Mouse (Mus musculus) retina, embryonic 14.5 days (tissue): ENCODE measurements around the gene Tln2.

Experiments used
- DNase-seq: peaks from one replicate; pipeline ENCODE4 v3.0.0-alpha.2; 2015; ENCODE audit warnings: low spot score

Tln2 gene

DNA sequence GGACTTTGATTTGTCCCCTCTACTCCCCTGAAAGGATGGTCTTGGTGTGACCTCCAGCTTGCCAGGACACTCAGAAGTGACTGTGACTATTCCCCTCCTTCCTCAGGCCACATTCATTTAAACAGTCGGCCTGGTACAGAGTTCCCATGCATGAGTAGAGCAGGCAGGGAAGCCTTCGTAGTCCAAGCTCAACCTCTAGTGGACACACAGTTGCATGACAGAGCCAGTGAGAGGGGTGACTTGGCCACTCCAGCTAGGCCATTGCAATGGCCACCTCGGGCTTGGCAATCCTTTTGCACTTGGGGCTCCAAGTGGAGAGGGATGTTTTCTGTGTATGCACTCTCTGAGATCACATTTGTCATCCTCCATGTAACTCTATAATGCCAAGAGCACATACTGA is 285.2 kb downstream of the Tln2 start:
- DNase-seq = peak; percentile 61

DNA sequence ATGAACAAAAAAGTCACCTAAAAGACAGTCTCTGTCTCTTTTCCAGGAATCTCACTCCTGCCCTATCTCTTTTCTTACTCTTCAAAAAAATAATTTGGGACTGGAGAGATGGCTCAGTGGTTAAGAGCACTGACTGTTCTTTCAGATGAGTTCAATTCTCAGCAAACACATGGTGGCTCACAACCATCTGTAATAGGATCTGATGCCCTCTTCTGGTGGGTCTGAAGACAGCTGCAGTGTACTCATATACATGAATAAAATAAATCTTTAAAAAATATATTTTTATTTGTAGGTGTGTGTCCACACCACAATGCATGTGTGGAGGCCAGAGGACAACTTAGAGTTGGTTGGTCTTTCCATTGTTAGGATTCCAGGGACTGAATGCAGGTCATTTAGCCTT is 286.1 kb downstream of the Tln2 start:
- no peak for DNase-seq

DNA sequence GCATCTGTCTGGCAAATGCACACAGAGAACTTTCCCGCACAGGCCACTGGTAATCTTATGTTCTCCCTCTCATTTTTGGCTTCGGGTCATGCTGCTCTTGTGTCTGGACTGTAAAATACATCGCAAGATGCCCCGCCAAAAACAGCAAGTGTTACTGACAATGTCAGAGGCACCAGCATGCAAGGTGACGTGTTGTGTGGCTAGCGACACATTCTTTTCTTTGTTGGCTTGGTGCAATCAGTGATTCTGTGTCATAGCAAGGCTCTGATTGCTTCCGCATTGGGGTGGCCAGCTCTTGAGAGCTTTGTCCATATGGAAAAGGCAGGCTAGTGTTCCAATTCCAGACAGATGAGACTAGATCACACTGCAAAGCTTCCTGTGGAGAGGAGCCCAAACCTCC is 288.8 kb downstream of the Tln2 start:
- no peak for DNase-seq

DNA sequence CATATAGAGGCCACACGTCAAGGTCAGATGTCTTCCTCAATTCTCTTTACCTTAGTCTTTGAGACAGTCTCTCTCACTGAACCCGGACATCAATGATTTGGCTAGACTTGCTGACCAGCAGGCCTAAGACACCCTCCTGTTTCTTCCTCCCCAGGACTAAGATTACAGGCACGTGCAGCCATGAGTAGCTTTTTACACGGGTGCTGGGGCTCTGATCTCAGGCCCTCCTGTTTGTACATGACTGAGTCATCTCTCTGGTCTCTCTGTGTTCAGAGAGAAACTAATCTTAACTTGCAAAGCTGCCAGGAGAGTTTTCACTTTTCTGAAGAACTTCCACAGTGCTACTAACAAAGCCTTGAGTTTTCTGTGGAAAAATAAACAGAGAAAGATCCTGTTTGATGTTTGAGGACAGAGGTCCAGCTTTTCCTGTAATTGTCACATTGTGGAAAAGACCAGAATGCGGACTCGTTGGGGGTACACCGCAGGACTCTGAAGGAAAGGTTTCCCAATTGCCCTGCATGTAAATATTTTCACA is 289.4 kb downstream of the Tln2 start:
- no peak for DNase-seq

DNA sequence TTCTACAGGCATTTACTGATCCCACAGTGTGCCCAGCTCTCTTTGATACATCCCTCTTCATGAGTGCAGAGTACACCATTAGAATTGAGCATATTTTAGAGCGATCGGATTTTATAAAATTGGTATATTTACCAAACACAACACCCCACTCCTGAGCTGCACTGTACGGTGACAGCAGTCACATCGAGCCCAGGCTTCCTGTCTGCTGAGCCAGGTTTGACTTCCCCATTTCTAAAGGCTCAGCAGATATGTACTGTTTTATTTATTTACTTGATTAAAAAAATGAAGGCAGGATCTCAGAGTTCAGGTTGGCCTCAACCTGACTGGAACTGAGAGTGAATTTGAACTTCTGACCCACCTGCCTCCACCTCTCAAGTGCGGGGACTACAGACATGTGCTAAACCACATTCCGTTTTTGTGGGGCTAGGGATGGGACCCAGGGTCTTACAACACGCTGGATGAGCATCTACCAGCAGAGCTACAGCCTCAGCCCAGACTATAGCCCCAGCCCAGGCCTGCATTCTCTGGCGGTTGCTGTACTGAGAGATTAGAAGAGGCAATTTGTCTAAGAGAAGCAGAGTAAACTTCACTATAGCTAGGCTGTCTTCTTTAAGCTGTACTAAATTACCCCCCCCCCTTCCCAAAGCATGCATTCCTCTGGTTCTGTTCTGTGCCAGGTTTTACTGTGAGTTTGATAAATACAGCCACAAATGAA is 292.1 kb downstream of the Tln2 start:
- DNase-seq = no peak

DNA sequence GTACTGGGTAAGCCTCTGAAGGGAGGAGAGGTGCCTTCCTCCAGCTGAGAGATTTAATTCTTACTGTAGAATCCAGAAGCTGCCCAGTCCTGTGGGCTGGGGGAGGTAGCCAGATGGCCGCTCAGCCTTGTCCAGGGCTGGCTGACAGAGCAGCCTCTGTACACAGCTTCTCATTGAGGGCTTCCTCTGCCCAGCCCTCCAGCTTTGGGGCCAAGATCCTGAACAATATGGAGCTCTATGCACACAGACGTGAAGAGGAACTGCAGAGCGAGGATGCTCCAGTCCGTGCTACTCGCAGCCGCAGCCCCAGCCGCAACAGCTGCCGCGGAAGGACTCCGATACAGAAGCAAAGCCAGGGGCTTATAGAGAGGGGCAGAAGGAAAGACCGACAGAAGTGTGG is 294.0 kb downstream of the Tln2 start:
- DNase-seq = no peak

DNA sequence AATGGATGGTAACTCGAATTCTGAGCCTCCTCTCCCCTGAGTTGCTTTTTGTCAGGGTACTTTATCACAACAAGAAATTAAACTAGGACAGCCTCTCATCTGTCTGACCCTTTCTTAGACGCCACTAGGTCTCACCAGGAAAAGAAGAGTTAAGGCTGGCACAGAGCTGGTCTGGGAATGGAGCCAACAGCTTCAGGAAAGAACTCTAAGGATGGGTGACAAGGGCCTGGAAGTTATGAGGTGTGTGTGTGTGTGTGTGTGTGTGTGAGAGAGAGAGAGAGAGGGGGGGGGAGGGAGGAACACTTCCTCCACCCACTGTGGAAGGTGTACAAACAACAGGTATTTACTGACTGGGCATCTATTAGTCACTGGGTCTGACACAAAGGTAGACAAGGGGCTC is 294.6 kb downstream of the Tln2 start:
- no peak for DNase-seq

DNA sequence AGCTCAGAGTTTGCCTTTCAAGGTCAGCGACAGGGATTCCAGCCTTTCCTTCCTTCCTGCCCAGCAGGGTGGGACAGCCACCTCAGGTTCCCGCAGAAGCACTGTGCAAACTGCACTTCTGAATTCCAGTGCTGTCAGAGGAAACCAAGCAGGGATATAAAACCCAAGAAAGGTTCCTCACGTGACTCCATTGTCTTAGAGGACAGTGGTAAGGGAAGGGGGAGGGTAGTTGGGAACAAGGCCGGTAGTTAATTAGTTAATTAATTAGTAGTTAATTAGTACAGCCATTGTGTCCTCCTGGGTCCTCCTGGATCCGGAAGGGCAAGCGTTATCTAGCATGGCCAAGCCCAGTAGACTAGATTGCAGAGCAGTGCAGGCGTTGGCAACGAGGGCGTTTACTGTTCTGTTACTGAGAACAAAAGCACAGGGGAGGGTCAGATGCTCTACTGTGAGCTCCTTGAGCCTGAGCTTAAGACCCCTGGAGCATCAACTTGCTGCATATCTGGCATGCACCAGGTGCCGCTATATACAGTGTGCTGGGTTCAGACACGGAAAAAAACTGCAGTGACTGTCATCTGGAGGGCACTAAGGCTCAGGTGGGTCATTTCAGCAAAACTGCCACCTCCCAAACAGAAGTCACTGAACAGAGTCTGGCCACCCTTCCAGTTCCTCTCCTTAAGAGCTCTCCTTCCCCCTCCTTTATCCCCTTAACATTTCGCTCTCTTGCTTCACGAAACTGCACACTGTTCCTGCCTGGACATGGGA is 298.5 kb downstream of the Tln2 start:
- peak; percentile 63 for DNase-seq

DNA sequence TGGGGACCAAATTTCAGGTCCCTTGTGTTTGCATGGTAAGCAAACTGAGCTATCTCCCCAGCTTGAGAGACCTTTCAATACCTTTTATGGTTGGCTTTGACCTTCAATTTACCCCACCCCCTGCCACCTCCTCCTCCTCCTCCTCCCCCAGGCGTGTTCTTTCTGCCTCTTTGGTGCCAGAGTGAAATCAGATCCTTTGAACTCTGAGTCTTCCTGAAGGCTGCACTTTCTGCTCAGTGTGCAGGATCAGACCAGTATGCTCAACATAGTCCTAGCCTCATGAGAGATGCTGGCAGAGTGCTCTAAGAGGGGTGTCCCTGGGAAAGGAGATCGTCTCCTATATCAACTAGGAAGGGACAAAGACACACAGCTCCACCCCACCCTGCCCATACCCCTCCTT is 309.4 kb downstream of the Tln2 start:
- no peak for DNase-seq

DNA sequence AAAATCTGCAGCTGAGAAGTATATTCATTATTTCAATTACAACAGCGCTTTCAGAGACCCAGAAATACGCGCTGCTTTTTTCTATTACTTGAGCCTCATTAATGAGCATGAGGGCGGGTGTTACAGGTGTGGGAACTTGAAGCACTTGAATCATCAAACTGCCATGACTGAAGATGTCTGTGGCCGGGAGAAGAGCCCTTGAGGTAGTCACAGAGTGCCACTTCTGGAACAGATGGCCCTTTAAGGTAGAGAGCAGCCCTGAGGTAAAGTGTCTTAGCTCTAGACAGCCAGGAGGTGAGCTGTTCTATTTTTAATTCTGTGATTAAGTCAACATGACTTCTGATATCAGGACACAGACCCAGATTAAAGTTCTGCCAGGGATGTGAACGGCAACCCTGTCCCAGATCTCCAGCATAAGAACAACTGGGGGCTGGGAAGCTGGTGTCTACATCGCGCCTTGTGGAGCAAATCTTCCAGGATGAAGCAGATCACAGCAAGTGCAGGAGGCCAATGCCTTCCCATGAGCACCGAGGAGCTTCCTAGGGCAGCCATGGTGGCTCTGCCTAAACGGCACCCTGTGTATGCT is 312.0 kb downstream of the Tln2 start:
- DNase-seq = no peak

DNA sequence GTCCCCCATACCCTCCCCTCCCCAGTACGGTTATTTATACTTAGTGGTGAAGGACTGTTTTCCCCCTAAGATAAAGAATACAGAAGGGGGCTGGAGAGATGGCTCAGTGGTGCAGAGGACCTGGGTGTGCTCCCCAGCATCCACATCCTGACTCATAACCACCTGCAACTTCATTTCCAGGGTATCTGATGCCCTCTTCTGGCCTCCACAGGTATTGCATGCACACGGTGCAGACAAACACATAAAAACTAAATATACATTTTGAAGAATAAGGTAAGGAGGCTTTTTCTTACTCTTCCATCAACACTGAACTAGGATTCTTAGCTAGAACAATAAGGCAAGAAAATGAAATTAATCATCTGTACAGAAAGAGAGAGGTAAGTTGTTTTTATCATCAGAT is 314.2 kb downstream of the Tln2 start:
- DNase-seq = no peak

DNA sequence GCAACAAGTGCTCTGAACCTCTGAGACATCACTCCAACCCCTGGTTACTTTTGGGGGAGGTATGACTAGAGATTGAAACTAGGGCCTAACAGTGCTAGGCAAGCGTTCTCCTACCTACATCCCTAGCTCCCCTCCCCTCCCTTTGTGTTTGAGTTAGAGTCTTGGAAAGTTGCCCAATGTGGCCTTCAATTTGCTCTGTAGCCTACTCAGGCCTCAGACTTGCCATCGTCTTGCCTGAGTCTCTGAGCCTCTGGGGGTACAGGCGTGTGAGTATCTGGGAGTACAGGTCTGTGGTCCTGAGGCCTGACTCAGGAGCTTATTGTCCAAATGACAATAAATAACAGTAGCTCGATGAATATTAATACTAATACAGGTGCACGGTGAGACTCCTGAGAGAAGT is 317.8 kb downstream of the Tln2 start:
- DNase-seq = no peak

DNA sequence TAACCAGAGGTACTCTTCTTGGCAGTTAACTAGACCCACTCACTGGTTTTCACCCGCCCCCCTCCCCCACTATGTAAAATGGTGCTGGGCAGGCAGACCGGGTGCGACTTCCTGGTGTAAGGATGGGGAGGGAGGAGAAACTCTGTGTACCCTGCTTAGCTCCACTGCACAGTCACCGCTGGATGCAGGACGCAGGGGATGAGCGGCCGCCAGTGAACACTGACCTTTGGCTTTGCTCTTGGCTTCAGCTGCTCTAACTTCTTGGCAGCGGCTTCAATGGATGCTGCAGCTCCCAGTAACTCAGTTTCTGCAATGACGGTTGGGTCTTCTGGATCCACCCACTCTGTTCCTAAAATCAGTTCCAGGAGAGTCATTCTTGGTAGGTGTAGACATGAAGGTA is 319.0 kb downstream of the Tln2 start:
- DNase-seq = no peak

DNA sequence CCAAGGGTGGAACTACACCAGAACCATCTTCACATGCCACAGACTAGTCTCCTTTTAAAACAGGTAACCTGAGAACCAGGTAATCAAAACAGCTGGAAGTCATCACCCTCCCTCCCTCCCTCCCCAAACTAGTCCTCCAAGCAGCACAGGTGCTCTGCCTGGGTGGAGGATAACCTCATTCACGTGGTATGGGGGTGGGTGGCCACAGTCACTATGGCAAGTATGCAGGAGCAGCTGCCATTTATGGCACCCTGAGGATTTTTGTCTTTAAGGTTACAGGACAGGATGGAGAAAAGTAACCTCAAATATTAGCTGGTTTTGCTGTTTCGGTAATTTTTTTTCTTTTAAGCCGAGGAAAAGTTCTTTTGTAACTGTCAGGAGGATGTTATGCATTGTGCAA is 322.5 kb downstream of the Tln2 start:
- DNase-seq = no peak

DNA sequence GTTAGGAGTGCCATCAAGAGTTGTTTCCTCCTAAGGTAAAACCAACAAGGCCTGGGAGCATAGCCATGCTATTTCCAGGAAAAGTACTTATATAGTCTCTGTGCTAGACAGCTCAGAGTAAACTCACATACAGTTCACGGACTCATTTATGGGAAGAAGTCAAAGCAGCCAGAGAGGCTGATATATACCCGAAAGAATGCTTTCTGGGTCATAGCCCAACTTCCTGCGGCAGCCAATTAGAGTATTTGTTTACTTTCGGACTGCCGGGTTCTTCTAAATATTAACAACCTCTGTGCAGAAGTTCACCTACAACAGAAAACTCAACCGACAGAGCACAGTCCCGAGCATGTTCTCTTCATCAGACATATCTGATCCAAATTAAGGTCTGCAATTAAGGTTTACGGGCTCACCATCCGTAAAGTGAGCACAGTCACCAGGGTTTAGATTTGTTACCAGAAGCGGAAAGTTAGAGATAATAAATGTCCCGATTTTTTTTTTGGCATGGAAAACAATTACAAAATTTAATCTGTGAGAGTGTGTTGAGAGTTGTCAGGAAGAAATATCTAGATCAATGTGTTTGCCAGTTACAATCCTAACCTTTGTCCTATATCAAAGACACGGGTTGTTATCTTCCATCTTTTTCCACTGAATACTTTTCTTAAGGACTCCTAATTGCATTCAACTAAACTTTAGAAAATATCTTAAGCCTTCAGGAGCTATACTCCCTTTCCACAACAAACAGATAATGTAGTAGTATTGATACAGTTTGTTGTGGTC is 323.9 kb downstream of the Tln2 start:
- DNase-seq = no peak

DNA sequence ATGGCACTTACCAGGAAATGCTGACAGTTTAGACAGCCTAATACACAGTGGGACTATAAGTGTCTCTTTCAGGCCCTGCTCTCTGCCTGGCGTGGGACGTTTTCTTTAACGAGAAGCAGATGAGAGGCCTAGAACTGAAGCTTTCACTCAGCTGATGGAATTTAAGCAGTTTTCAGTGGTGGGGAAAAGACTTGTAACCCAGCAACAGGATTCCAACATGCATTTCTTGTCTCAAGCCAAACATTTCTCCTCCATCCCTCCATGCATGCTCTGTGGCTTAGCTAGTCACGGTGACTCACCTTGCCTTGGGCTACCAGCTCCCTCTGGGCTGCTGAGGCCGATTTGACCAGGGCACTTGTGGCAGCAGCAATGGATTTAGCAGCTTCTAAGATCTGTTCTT is 330.5 kb downstream of the Tln2 start:
- no peak for DNase-seq

DNA sequence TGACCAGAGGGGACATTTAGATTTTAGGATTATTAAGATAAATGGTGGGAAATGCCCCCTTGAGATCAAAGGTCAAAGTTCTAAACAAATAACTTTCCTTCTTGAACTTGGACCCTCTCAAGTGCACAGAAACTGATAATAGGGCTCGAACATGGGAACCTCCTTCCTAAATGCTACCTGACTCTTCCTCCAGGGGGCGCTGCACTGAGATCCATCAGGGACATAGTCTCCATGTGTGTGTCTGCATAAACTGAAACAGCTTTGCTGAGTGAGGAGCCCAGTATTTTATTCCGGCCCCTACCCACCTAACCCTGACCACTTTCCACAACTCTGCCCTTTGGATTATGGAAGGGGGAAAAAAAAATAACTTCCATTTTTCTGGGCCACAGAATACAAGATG is 339.1 kb downstream of the Tln2 start:
- DNase-seq = peak; percentile 51

DNA sequence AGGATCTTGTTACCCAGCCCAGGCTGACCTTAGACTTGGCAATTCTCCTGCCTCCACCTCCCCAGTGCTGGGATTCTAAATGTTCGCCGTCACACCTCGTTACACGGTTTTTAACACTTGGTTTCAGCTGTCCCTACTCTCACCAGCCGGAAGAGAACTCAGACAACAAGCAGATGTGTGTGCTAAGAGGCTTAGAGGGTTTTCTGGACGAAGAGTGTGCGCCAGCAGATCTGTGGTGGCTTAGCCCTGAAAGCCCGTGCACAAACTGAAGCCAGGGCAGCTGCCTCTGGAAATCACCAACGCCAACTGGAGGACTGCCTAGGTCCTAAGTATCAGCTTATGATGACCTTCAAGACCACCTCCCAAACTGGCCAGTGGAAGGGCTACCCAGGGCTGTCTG is 341.5 kb downstream of the Tln2 start:
- no peak for DNase-seq

DNA sequence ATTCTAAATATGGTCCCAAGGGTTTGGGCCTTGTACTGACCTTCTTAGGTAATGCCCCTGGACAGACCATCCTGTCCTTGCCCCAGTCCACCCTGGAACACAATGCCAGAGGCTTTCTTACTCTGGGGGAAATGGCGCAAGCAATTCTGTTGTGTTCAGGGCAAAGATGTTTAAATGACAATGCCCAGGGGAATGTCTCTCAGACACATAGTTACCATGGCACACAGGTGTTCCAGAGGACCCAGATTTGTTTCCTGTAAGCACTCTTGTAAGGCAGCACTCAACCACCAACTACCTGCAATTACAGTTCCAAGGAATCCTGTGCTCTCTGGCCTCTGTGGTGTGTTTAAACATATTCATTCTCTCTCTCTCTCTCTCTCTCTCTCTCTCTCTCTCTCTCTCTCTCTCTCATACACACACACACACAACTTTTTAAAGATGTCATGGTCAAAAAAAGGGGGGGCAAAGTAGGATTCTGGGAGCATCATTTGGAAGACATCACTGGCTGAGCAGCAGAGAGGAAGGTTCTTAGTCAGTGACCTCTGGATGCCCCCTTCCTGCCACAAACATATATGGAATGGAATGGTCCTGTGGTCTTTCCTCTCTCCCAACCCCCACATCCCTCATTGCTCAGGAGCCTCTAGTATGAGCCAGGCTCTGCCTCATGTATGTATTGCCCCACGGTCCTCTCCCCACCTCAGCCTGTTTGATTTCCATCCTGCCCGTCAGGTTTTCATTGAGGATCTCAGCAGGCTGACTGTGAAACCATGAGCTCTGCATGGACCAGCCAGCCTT is 345.1 kb downstream of the Tln2 start:
- no peak for DNase-seq

DNA sequence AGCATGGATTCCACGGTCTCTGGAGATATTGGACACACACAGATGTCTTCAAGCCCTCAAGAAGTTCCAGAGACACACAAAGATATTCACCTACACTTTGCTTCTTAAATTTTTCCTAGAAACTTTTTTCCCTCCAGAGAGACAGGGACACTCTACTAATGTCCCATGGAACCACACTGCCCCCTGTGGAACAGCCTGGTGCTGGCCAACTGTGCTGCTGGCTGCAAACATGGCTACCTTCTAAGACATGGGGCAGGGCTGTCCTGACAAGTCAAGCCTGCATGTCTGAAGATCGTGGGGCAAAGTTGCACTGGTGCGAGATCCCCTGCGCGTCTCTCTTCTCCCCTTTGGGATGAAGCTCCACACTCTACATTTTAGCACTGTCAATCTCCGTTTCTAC is 346.2 kb downstream of the Tln2 start:
- peak; percentile 78 for DNase-seq

DNA sequence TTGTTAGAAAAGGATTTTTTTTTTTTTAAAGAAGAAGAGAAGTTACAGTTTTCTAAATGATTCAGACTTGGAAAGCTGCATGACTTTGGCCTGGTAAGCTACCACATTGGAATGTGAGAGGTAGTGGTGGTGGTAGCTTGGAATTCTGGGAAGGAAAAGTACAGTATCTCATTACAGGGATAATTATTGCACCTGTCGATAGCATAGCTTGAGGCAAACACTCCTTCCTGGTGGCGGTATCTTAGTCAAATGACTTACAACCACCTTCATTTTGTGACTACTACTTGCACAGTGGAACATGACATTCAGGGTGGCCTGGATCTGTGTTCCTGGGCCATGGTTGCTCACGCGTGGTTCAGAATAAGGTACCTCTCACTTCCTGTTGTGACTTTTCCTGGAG is 348.3 kb downstream of the Tln2 start:
- no peak for DNase-seq

DNA sequence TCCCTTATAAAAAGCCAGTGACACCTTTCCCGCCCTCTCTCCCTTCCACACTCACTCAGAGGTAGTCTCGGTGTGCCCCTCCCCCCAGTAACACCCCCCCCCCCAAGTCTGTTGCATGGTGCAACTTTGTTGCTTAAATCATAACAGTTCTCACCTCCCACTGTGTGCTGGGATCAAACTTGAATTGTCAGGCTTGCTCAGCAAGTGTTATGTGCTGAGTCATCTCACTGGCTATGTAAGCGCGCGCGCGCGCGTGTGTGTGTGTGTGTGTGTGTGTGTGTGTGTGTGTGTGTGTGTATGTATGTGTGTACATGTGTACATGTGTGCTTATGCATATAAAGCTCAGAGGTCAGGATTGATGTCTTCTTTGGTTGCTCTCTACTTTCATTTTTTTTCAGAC is 350.1 kb downstream of the Tln2 start:
- no peak for DNase-seq
